Mouse (Mus musculus) layer of hippocampus, postnatal 36 days (tissue): ENCODE measurements at regions not wholly inside any gene's neighbourhood (a gene's known extent, or its start where the extent isn't known, plus 50 kb on each side); places are given as distances from the start of the nearest gene placed in this dataset.

Experiments
- DNase-seq, 2 experiments: peaks; one replicate each; pipeline ENCODE4 v3.0.0; 2022

DNA sequence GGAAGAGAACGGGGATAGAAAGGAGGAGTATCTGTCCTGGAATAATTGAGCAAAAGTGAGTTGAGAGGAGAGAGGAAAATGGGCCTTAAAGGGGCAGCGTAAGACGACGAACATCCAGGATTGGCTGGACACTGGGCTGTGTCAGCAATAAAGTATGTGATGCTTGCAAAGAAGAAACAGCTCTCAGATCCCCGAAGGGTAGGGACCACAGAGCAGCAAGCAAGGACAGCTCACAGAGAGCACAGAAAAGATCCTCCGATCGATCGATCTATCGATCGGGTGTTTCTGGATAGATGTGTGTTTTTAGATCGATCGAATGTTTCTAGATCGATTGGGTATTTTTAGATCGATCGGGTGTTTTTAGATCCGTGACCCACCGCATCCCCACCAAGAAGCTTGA is 50.3 kb upstream of the Cnih3 start:
- DNase-seq, result no peak
